Mouse (Mus musculus) B cell, adult 62 days (primary cell): Measurements from ENCODE around the gene Tprg. TPM values are rescaled to one million over a fixed set of nuclear protein-coding genes. Genes with fewer than 3 reads are reported as not detected.

Experiments
- total RNA-seq: library from RNA; stranded (reverse); gene quantifications from 4 replicates; pipeline ENCODE4 v1.2.4, GENCODE M21; 2023

Gene Tprg
- not detected in 4 replicates for total RNA-seq

GRCm38 (mm10) chr16:25286517-25286916 lies at the start of gene Tprg:
Gene Tprg, plus strand, starts transcription at chr16:25286817.

